Mouse (Mus musculus) mouse embryonic stem cell (cell line): ENCODE results near the gene Clec4d.
"Not testable (repeated sequence)": the region's sequence is repeated elsewhere in the genome, so short reads cannot be mapped to it uniquely, and the experiment has no call there.

ENCODE experiments used
- in situ Hi-C, 2 experiments: fragments of 300-500 bp; cut with MboI; formaldehyde crosslinking; loops; 1 replicate in 1 of 2; 3 replicates in 1 of 2; pipeline ENCODE4 v1.14.3; 2019 to 2020; ENCODE audit warnings: low sequenced_read_pairs in 2 of 2, low pct_unique_long_range_greater_than_20kb in 1 of 2, mixed read lengths in 1 of 2; ENCODE audit not compliant: unreplicated experiment in 1 of 2

Gene Clec4d

GRCm38 (mm10) chr6:123292751-123293400, 31.0 kb downstream of the Clec4d start:
- in situ Hi-C loops: no loop called here

GRCm38 (mm10) chr6:123293509-123293908, 31.6 kb downstream of the Clec4d start:
- in situ Hi-C loops: not testable (repeated sequence)

GRCm38 (mm10) chr6:123296687-123297086, 34.8 kb downstream of the Clec4d start:
- in situ Hi-C loops: no loop called here

- in situ Hi-C loops: not testable (repeated sequence)
These were observed 44.4 kb downstream of the Clec4d start for GRCm38 (mm10) chr6:123306315-123306714.

- in situ Hi-C loops: no loop called here
These were observed 46.1 kb downstream of the Clec4d start, which contains the start of gene Vmn2r19 for GRCm38 (mm10) chr6:123308033-123308432. Gene Vmn2r19, plus strand, starts transcription at chr6:123308333.
